Comparison of ENCODE assay signal across 9 mouse cellular contexts in the genomic region with DNA sequence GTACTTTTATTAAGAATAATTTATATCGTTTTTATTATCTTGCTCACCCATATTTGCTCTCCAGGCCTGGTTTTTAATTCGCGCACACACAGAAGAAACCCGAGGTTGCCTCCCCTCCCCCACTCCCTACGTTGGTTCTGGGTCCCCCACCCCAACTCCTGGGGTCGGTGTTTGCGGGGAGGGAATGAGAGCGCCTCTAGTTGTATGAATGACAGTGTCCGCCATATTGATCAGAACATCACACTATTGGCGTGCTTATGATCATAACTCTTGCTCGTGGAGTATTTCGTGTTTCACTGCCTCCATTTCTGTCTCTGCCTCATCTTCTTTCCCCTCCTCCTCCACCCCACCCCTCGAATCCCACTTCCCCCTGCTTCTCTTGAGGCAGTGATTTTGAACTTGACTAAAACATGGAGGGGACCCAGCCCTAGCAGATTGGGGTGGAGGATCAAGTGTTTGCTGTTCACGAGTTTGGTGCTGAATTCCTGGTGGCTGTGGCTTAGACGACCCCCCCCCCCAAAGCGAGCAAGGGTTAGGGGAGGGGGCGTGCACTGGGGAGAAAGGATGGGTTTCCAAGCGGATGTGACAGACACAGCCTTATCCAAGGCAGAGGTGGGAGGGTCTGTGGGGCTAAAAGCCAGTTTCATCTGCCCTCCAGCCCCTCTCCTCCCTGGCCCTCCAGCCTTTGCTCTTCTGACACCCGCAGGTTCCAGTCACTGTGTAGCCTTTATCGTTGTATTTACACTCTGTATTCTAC. TPM values are rescaled to one million over a fixed set of nuclear protein-coding genes. Genes with fewer than 3 reads are reported as not detected.
DNase-seq lines count a peak whose midpoint lies in the region; ATAC-seq and TF ChIP-seq lines count a peak whose summit lies in the region.
"Had no signal": no experiment of that assay in that cellular context is flagged by ENCODE, and none has a peak within 500 bp of the region (broad histone marks: within the 10 kb centered on the region; RNA-seq: fewer than 3 reads in every experiment).

No protein-coding gene starts in this region.

- peaks cover 1% of the 10 kb centered on the region; the same call in 1 of the 2 replicates for H3K36me3 ChIP-seq in testis, adult 2 months (ENCODE audit: control insufficient read depth, insufficient read depth, low read length)
- H3K36me3 ChIP-seq in intestine, embryonic 15.5 days, result no peaks in the 10 kb centered on the region
- no peaks in the 10 kb centered on the region for H3K36me3 ChIP-seq in stomach, embryonic 16.5 days (ENCODE audit: control insufficient read depth, insufficient read depth, low read length)

- no peaks in the 10 kb centered on the region for H3K27me3 ChIP-seq in testis, adult 2 months (ENCODE audit: control insufficient read depth, insufficient read depth, low read length)
- peaks cover 28% of the 10 kb centered on the region for H3K27me3 ChIP-seq in intestine, embryonic 15.5 days (replicated peaks)
- peaks cover 15% of the 10 kb centered on the region for H3K27me3 ChIP-seq in stomach, embryonic 16.5 days (ENCODE audit: control insufficient read depth, insufficient read depth, low read length)

- no peak overlapping the region for H3K9ac ChIP-seq in intestine, embryonic 15.5 days
- H3K9ac ChIP-seq in stomach, embryonic 16.5 days (ENCODE audit: low read length), result peak overlapping the region; percentile 79; the same call in 1 of the 2 replicates

- peak; percentile 87 for DNase-seq in heart, adult 11 months
- no peak for DNase-seq in heart, adult 18-20 months
- no peak for DNase-seq in testis, postnatal 10 days (ENCODE audit: low spot score)
- no peak for DNase-seq in urinary bladder, adult 18-20 months (ENCODE audit: low spot score in 2 of 2)
- no peak for DNase-seq in kidney, postnatal 36 days

- TF ChIP-seq POLR2A in testis, adult 2 months (IDR thresholded peaks at IDR 0.05; ENCODE audit: control insufficient read depth, low read depth, low read length), result 0 out of 2 replicates have a peak, but pooled peaks have one; percentile 18

- peak overlapping the region; percentile 88 for H3K4me3 ChIP-seq in testis, adult 2 months (ENCODE audit: control insufficient read depth, low read depth, low read length)
- H3K4me3 ChIP-seq in intestine, embryonic 15.5 days (replicated peaks), result peak overlapping the region; percentile 65
- H3K4me3 ChIP-seq in stomach, embryonic 16.5 days (replicated peaks; ENCODE audit: low read length), result peak overlapping the region; percentile 71
- H3K4me3 ChIP-seq: erythroblast, embryonic 14.5 days had no signal

- H3K4me1 ChIP-seq in testis, adult 2 months (ENCODE audit: control insufficient read depth, insufficient read depth, low read length), result peaks cover 19% of the 10 kb centered on the region
- peaks cover 17% of the 10 kb centered on the region for H3K4me1 ChIP-seq in intestine, embryonic 15.5 days (replicated peaks)
- H3K4me1 ChIP-seq in stomach, embryonic 16.5 days (ENCODE audit: control insufficient read depth, insufficient read depth, low read length), result peaks cover 15% of the 10 kb centered on the region

- TF ChIP-seq CTCF in testis, adult 2 months (IDR thresholded peaks at IDR 0.05; ENCODE audit: control insufficient read depth, insufficient read depth, insufficient replicate concordance, low read depth, low read length), result no peak

- 16% methylated on average over 20 of the region's 20 CpGs for WGBS in intestine, embryonic 15.5 days
- WGBS in stomach, embryonic 16.5 days, result 17% methylated on average over 20 of the region's 20 CpGs

- peak overlapping the region; percentile 100 for H3K27ac ChIP-seq in testis, adult 2 months (ENCODE audit: control insufficient read depth, insufficient read depth, low read depth, low read length)
- no peak overlapping the region for H3K27ac ChIP-seq in intestine, embryonic 15.5 days
- H3K27ac ChIP-seq in stomach, embryonic 16.5 days (ENCODE audit: low read length), result no peak overlapping the region

- peak overlapping the region; percentile 90 for H3K4me2 ChIP-seq in intestine, embryonic 15.5 days (replicated peaks)
- H3K4me2 ChIP-seq in stomach, embryonic 16.5 days (ENCODE audit: low read depth, low read length), result peak overlapping the region; percentile 79

- ATAC-seq in intestine, embryonic 15.5 days, result no peak
- ATAC-seq in stomach, embryonic 16.5 days (ENCODE audit: insufficient read depth, low FRiP score), result no peak

- no peaks in the 10 kb centered on the region for H3K9me3 ChIP-seq in intestine, embryonic 15.5 days
- no peaks in the 10 kb centered on the region for H3K9me3 ChIP-seq in stomach, embryonic 16.5 days (replicated peaks; ENCODE audit: control insufficient read depth, low read length)

RNA-seq across cellular contexts. Expression of gene Gnao1, which starts 2.1 kb away (rescaled TPM):
- 10 to 100 TPM; 20.7 to 21.7 TPM for total RNA-seq in heart, adult 18-20 months (2021)
- 27.0 and 28.4 TPM in 2 replicates for polyA plus RNA-seq in testis, adult 2 months (2012; rRNA removed)
- 13.8 TPM in 2 replicates for polyA plus RNA-seq in intestine, embryonic 15.5 days (2015; fragmentation: Nextera tagmentation; extraction: Ambion mirVana)
- polyA plus RNA-seq in stomach, embryonic 16.5 days (2015; fragmentation: Nextera tagmentation; extraction: Ambion mirVana), result 11.6 and 11.7 TPM in 2 replicates
